Mouse (Mus musculus) embryonic facial prominence, embryonic 14.5 days (tissue): ENCODE measurements around the gene Ccdc151. TPM values are rescaled to one million over a fixed set of nuclear protein-coding genes. Genes with fewer than 3 reads are reported as not detected.

Experiments
- ATAC-seq: fragments of 200-750 bp; cut with Nextera tagmentation; 2 replicates; pipeline ENCODE4 v1.8.0; 2017; ENCODE audit warnings: low read depth, moderate number of reproducible peaks, moderate TSS enrichment
- DNase-seq: peaks from one replicate; pipeline ENCODE4 v3.0.0-alpha.2; 2015; ENCODE audit warnings: low spot score
- H3K27ac ChIP-seq: fragments of 300-500 bp; sonication (generic); replicated peaks from 2 replicates; pipeline ENCODE4 v1.5.1; 2014; ENCODE audit warnings: low read depth, mild to moderate bottlenecking, low read length, moderate library complexity
- H3K27me3 ChIP-seq: fragments of 300-500 bp; sonication (generic); replicated peaks from 2 replicates; pipeline ENCODE4 v1.6.1; 2014; ENCODE audit warnings: low read length; ENCODE audit not compliant: control insufficient read depth, insufficient read depth
- H3K36me3 ChIP-seq: fragments of 300-500 bp; sonication (generic); 2 replicates; pipeline ENCODE4 v1.6.1; 2014; ENCODE audit warnings: low read length, mixed read lengths; ENCODE audit not compliant: control insufficient read depth, insufficient read depth
- H3K4me1 ChIP-seq: fragments of 300-500 bp; sonication (generic); 2 replicates; pipeline ENCODE4 v1.6.1; 2014; ENCODE audit warnings: antibody characterized with exemption, low read length; ENCODE audit not compliant: control insufficient read depth, insufficient read depth
- H3K4me2 ChIP-seq: fragments of 300-500 bp; sonication (generic); 2 replicates; pipeline ENCODE4 v1.6.1; 2014; ENCODE audit warnings: low read depth, mild to moderate bottlenecking, low read length, moderate library complexity, mixed read lengths
- H3K4me3 ChIP-seq: fragments of 300-500 bp; sonication (generic); 2 replicates; pipeline ENCODE4 v1.5.1; 2014; ENCODE audit warnings: low read depth, mild to moderate bottlenecking, low read length
- H3K9ac ChIP-seq: fragments of 300-500 bp; sonication (generic); 2 replicates; pipeline ENCODE4 v1.6.1; 2014; ENCODE audit warnings: low read depth, mild to moderate bottlenecking, low read length, moderate library complexity, mixed read lengths
- H3K9me3 ChIP-seq: fragments of 300-500 bp; sonication (generic); 2 replicates; pipeline ENCODE4 v1.6.1; 2016; ENCODE audit warnings: low read length; ENCODE audit not compliant: control insufficient read depth
- WGBS: fragments of 180-500 bp; shearing (Covaris S2); extraction: QIAGEN DNeasy Blood & Tissue Kit; methylation state at CpG from one replicate; pipeline ENCODE4 v1.1.7; 2014; 5-methylcytosine and 5-hydroxymethylcytosine counted together
- polyA plus RNA-seq: library from polyadenylated mRNA; unstranded; fragments of >200 nt; fragmentation: Nextera tagmentation; extraction: Ambion mirVana; gene quantifications from 2 replicates; pipeline ENCODE4 v1.2.1, GENCODE M21; 2014

Ccdc151 gene
- polyA plus RNA-seq, 1 experiment from 2014 or later, result 4.8 TPM

DNA sequence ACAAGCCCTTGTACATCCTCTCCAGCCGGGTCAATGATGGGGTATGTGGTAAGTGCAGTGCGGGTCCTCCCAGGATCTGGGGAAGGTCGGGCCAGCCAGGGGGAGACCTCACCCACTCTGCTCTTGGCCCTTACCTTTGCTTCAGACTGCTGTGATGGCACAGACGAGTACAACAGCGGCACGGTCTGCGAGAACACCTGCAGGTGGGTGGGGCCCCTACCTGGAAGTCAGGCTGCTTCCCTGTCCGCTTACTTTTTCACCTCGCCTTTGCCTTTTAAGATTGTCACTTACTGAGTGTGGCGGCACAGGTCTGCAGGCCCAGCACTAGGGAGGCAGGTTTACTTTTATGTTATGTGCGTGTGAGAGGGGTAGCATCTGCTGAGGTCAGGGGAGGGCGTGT, 2.1 kb upstream of the Ccdc151 start:
- WGBS, result 94% methylated on average over 12 of the region's 12 CpGs
- no peak overlapping the region for H3K27ac ChIP-seq
- peaks cover 16% of the 10 kb centered on the region for H3K4me1 ChIP-seq
- ATAC-seq (no peak), DNase-seq (no peak)
- no peak overlapping the region for H3K9ac ChIP-seq
- H3K4me3 ChIP-seq, result no peak overlapping the region
- no peaks in the 10 kb centered on the region for H3K9me3 ChIP-seq
- peaks cover 59% of the 10 kb centered on the region for H3K36me3 ChIP-seq
- H3K4me2 ChIP-seq, result no peak overlapping the region
- H3K27me3 ChIP-seq, result no peaks in the 10 kb centered on the region

DNA sequence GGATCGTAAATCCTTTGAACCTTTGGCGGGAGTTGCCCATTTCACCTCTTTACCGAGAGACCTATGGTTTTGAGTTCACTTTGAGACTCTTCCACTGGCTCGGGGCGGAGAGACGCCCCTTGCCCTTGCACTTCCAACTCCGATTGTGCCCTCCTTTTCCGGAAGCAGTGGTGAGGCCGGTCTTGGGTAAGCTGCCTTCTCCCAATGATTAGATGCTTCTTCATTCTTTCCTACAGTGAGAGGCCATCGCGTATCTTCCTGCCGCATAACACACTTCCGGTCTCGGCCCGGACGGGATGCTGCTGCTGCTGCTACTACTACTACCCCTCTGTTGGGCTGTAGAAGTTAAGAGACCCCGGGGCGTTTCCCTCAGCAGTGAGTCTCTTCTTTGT, 725 bp upstream of the Ccdc151 start:
- under 1% methylated on average over 18 of the region's 18 CpGs for WGBS
- Histone ChIP-seq H3K4me3 (peak overlapping the region; percentile 67), H3K4me2 (peak overlapping the region; percentile 63), H3K9me3 (no peaks in the 10 kb centered on the region), H3K27me3 (no peaks in the 10 kb centered on the region), H3K27ac (peak overlapping the region; percentile 48; the same call in 1 of the 2 replicates), H3K36me3 (peaks cover 45% of the 10 kb centered on the region), H3K4me1 (peaks cover 16% of the 10 kb centered on the region), H3K9ac (peak overlapping the region; percentile 70)
- no peak for ATAC-seq
- DNase-seq, result peak; percentile 48

DNA sequence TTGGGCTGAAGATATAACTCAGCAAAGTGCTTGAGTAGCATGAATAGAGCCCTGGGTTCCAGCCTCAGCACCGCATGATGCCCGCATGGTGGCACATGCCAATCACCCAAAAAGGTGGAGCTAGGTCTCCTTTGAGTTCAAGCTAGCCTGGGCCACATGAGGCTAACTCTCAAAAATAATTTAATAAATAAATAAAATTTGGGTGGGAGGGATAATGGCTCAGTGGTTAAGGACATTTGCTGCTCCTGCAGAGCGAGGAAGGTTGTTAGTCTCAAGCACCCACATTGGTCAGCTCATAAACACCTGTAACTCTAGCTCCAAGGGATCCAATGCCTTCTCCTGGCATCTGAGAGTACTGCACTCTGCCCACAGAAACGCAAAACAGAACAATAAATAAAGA, 801 bp downstream of the Ccdc151 start:
- no peak overlapping the region for H3K4me3 ChIP-seq
- H3K9ac ChIP-seq, result no peak overlapping the region
- DNase-seq, result no peak
- peaks cover 30% of the 10 kb centered on the region for H3K36me3 ChIP-seq
- H3K4me2 ChIP-seq, result no peak overlapping the region
- H3K4me1 ChIP-seq, result peaks cover 16% of the 10 kb centered on the region
- WGBS, result 84% methylated on average over 4 of the region's 4 CpGs
- ATAC-seq, result no peak
- H3K9me3 ChIP-seq, result no peaks in the 10 kb centered on the region
- H3K27ac ChIP-seq, result no peak overlapping the region
- no peaks in the 10 kb centered on the region for H3K27me3 ChIP-seq

DNA sequence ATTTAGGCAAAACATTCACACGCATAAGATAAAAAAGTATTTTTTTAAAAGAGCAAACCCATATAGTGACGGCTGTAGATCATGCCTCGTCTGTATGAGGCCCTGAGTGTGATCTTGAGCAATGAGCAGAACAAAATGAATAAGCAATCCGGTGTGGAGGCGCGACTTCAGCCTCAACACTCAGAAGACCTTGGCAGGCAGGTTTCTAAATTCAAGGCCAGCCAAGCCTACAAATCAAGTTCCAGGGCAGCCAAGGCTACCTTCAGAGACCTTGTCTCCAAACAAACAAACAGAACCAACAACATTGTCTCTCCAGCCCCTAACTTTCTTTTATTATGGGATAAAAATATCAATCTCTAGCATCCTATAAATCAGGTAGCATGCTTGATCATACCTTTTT, 2.1 kb downstream of the Ccdc151 start:
- Histone ChIP-seq H3K4me3 (no peak overlapping the region), H3K9ac (no peak overlapping the region), H3K9me3 (no peaks in the 10 kb centered on the region), H3K36me3 (peaks cover 16% of the 10 kb centered on the region; the same call in 1 of the 2 replicates), H3K4me1 (peaks cover 16% of the 10 kb centered on the region), H3K4me2 (no peak overlapping the region), H3K27me3 (no peaks in the 10 kb centered on the region), H3K27ac (no peak overlapping the region)
- 87% methylated on average over 6 of the region's 6 CpGs for WGBS
- DNase-seq (no peak), ATAC-seq (no peak)

DNA sequence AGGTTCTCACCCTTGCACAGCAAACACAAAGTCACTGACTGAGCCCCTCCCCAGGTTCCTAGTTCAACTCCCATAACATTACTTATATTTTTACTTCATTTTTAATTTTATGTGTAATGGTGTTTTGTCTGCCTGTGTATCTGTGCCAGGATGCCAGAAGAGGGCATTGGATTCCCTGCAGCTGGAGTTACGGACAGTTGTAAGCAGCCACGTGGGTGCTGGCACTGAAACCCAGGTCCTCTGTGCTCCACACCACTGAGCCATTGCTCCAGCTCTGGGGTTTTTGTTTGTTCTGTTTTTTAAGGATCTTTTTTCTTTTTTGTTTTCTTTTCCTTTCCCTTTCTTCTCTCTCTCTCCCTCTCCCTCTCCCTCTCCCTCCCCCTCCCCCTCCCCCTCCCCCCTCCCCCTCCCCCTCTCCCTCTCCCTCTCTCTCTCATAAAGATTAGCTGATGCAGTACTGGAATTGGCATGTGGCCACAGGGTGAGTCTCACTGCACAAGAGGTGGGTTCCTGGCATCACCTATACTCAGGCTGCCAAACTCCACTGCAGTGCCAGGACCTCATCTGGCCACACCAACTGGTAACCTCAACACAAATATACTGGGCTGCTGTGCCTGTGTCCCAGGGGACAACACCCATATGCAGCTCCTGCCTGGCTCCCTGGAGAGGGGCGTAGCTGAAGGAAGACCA, 6.1 kb downstream of the Ccdc151 start:
- Histone ChIP-seq H3K27me3 (peaks cover 17% of the 10 kb centered on the region), H3K27ac (no peak overlapping the region), H3K4me2 (no peak overlapping the region), H3K4me1 (no peaks in the 10 kb centered on the region), H3K9ac (no peak overlapping the region), H3K4me3 (no peak overlapping the region), H3K9me3 (no peaks in the 10 kb centered on the region), H3K36me3 (no peaks in the 10 kb centered on the region)
- ATAC-seq (no peak), DNase-seq (no peak)
- WGBS, result 85% methylated on average over 3 of the region's 3 CpGs

DNA sequence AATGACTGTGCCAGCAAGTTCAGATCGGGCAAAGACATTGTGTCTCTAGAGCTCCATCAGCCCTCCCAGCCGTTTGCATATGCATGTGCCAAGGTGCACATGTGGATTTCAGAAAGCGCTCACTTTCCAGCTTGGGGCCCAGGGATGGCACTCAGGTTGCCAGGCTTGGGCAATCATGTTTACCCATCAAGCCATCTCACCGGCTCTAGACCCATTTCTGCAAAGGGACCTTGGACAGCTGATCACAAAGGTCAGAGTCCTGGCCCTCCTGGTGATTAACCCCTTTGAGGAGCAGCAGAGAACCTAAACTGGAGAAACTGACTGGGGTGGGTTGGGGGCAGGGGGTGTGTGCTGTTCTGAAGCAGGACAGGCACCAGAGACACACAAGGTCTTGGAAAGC, 10.2 kb downstream of the Ccdc151 start:
- no peak for ATAC-seq
- H3K36me3 ChIP-seq, result no peaks in the 10 kb centered on the region
- 0 out of 2 replicates have a peak, but pooled peaks cover 14% of the 10 kb centered on the region for H3K4me1 ChIP-seq
- no peak overlapping the region for H3K4me2 ChIP-seq
- no peaks in the 10 kb centered on the region for H3K9me3 ChIP-seq
- DNase-seq, result no peak
- H3K9ac ChIP-seq, result no peak overlapping the region
- H3K4me3 ChIP-seq, result no peak overlapping the region
- no peak overlapping the region for H3K27ac ChIP-seq
- H3K27me3 ChIP-seq, result peaks cover 58% of the 10 kb centered on the region
- WGBS, result 73% methylated on average over 4 of the region's 4 CpGs

DNA sequence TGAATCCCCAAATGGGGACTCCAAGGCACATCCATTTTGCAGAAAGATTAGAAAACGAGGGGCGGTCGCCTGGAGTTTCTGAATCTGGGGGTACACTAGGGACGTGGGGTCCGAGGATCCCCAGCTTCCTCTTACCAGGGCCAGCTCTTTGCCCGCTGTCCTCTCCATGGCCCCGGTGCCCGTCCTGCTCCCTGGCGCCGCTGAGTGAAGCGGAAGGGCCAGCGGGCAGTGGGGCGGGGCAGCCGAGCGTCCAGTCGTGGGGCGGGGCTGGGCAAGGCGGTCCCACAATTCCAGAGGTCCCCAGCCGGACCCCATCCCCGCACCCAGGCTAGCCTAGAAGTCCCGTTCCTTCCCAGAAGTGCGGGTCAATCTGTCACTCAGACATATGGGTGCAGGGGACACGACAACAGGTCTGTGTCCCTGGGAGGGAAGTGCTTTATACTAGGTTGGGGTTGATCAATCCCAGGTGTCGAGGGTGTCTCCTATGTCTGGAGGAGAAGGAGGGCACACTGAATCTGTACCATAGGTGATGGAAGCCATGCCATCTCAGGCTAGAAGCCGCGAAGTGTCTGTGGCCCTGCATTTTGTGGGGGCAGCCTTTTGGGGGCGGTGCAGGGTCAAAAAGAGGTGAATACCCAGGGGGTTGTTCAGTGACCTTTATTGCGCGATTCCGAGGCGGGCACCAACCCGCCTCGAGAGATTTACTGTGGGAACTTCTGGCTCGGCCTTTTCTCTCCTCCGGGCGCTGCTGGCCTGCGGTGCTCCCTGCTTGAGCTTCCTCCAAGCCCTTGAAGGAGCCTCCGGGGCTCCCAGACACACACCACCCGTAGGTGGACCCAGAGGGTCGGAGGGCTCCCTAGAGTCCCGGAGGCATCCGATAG, 13.0 kb downstream of the Ccdc151 start, which contains the start of gene Rgl3:
Rgl3 (minus strand) TSS at position 217 of the 881 bp plus-strand sequence.
- H3K4me1 ChIP-seq, result 0 out of 2 replicates have a peak, but pooled peaks cover 14% of the 10 kb centered on the region
- peaks cover 78% of the 10 kb centered on the region for H3K27me3 ChIP-seq
- ATAC-seq (no peak; the same call in 1 of the 2 replicates), DNase-seq (peak; percentile 7)
- peak within 1 kb of the TSS; percentile 56 for H3K4me2 ChIP-seq
- no peaks in the 10 kb centered on the region for H3K9me3 ChIP-seq
- H3K27ac ChIP-seq, result no peak within 1 kb of the TSS
- 1% methylated on average over 36 of the region's 42 CpGs for WGBS
- H3K4me3 ChIP-seq, result peak within 1 kb of the TSS; percentile 39
- H3K36me3 ChIP-seq, result no peaks in the 10 kb centered on the region
- H3K9ac ChIP-seq, result peak within 1 kb of the TSS; percentile 52

DNA sequence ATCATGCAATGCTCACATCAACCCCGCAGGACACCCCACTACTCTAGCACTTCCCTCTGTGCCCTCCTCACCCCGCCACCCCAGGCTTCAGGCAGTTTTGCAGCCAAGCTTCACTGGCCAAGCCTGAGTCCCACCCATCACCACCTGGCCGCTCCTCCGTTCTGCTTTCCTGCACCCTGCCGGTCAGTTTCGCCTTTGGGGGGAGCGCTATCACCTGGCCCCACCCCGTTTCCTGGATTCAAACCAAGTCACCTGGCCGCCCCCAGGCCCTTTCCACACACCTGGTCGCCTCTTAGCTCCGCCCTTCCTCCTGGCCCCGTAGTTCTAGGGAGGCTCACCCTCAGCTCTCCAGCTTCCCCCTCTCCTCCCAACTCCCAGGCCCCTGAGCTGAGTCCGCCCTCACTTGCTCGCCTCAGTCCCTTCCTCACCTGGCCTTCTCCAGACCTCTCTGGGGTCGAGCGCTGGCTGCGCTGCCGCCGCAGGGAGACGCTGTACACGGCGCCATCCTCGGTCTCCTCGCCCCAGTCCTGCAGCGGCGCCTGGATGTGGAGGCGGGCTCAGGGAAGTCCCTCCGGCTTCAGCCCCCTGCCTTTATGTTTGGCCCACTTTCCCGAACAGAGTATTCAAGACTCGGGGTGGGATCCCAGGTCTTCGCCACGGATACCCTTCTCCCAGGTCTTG, 13.9 kb downstream of the Ccdc151 start:
- Histone ChIP-seq H3K27ac (no peak overlapping the region), H3K4me1 (0 out of 2 replicates have a peak, but pooled peaks cover 14% of the 10 kb centered on the region), H3K9me3 (no peaks in the 10 kb centered on the region), H3K4me3 (peak overlapping the region; percentile 39), H3K9ac (peak overlapping the region; percentile 52), H3K27me3 (peaks cover 78% of the 10 kb centered on the region), H3K4me2 (peak overlapping the region; percentile 56), H3K36me3 (no peaks in the 10 kb centered on the region)
- WGBS, result under 1% methylated on average over 31 of the region's 32 CpGs
- peak; percentile 56 for ATAC-seq
- no peak for DNase-seq
